Mouse (Mus musculus) embryonic fibroblast, embryonic 13.5 days (primary cell): ENCODE results near the gene Pnrc1.

Source experiments
- CTCF ChIP-seq: IDR thresholded peaks from 2 replicates; pipeline ENCODE4 v1.5.1; 2011; ENCODE audit warnings: mild to moderate bottlenecking, control low read depth, low read length, moderate library complexity, borderline replicate concordance; ENCODE audit not compliant: insufficient read depth
- POLR2A ChIP-seq: IDR thresholded peaks from 2 replicates; pipeline ENCODE4 v1.6.1; 2011; ENCODE audit warnings: low read depth, mild to moderate bottlenecking, control low read depth, low read length, moderate library complexity

DNA sequence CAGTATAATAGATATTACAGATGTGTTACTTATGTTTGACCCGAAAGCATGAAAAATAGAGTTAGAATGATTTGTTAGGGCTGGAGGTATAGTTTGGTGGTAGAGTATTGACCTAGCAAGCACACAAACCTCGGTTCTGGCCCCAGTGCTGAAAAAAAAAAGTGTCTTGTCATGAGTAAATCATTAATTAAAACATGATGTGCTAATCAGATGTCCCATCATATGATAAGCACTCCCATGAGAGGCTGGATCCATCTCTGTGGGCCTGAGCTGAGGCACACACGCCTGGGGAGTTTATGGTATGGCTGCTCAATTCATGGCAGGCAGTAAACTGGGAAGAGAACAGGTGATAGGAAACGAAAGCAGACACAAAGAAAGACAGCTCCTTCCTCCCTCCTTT is 60.3 kb downstream of the Pnrc1 start:
- no peak for TF ChIP-seq CTCF
- TF ChIP-seq POLR2A = no peak
